Mouse (Mus musculus) right cerebral cortex, adult 18-20 months (tissue): ENCODE data around the gene Rab43.

Experiments
- DNase-seq: peaks from one replicate; pipeline ENCODE4 v3.0.0; 2022; ENCODE audit warnings: mixed read lengths

The Rab43 gene

GRCm38 (mm10) chr6:87811675-87812338 is at the start of gene Rab43:
Rab43 (minus strand) TSS chr6:87812164.
- DNase-seq, result peak; percentile 92

GRCm38 (mm10) chr6:87857071-87857470 is 45.1 kb upstream of the Rab43 start:
- DNase-seq, result peak; percentile 63

GRCm38 (mm10) chr6:87853446-87853845 is 41.5 kb upstream of the Rab43 start:
- no peak for DNase-seq

GRCm38 (mm10) chr6:87851871-87852270 is 39.9 kb upstream of the Rab43 start:
- DNase-seq, result no peak

GRCm38 (mm10) chr6:87850900-87851614 is 39.1 kb upstream of the Rab43 start, which contains the start of gene Cnbp:
Cnbp (minus strand) TSS chr6:87851106.
- peak; percentile 97 for DNase-seq

GRCm38 (mm10) chr6:87850155-87850899 is 38.4 kb upstream of the Rab43 start:
- DNase-seq, result peak; percentile 23

- no peak for DNase-seq
These were observed 37.8 kb upstream of the Rab43 start for GRCm38 (mm10) chr6:87849780-87850154.

- no peak for DNase-seq
These were observed 34.8 kb upstream of the Rab43 start for GRCm38 (mm10) chr6:87846813-87847212.

GRCm38 (mm10) chr6:87845031-87845695 is 33.2 kb upstream of the Rab43 start:
- no peak for DNase-seq

- DNase-seq, result no peak
These were observed 30.3 kb upstream of the Rab43 start for GRCm38 (mm10) chr6:87842254-87842653.

- no peak for DNase-seq
These were observed 29.7 kb upstream of the Rab43 start for GRCm38 (mm10) chr6:87841635-87842034.

GRCm38 (mm10) chr6:87839797-87840341 is 27.9 kb upstream of the Rab43 start:
- no peak for DNase-seq

GRCm38 (mm10) chr6:87838551-87839197 is 26.7 kb upstream of the Rab43 start, which contains the start of gene Isy1:
Isy1 (minus strand) TSS chr6:87838798.
- DNase-seq, result peak; percentile 98

GRCm38 (mm10) chr6:87835695-87836094 is 23.7 kb upstream of the Rab43 start, which contains the start of gene Gm45140:
Gm45140 (minus strand) TSS chr6:87835795.
- DNase-seq, result no peak

- no peak for DNase-seq
These were observed 8.4 kb upstream of the Rab43 start for GRCm38 (mm10) chr6:87820366-87820765.

GRCm38 (mm10) chr6:87814486-87814885 is 2.5 kb upstream of the Rab43 start:
- no peak for DNase-seq

GRCm38 (mm10) chr6:87812656-87813055 is 692 bp upstream of the Rab43 start:
- DNase-seq, result no peak

GRCm38 (mm10) chr6:87810713-87811669 is 973 bp downstream of the Rab43 start:
- DNase-seq, result peak; percentile 55

- DNase-seq, result no peak
These were observed 1.7 kb downstream of the Rab43 start for GRCm38 (mm10) chr6:87810311-87810710.

GRCm38 (mm10) chr6:87809651-87810161 is 2.3 kb downstream of the Rab43 start:
- DNase-seq, result no peak

- DNase-seq, result no peak
These were observed 2.8 kb downstream of the Rab43 start for GRCm38 (mm10) chr6:87809144-87809543.
